In the genomic region with DNA sequence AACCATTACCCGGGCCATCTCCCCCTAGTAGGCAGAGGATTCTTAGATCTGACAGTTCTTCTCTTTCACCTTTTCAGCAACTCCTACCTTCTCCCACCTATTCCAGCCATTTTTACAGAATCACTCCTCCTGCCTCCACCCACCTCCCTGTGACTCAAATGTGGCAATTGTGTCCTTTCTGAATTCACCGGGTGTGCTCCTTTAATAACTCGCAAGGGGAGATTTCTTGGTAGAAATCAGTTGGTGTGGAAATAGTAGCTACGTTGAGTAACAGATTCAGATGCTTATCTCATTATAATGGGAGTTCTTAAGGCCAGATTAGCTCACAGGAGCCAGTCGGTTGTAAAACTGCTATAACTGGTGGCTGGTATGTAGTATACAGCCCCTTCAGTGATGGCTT, we compare ENCODE assay signal across 29 mouse cellular contexts.
A peak's percentile ranks its signal among the peaks of the same experiment; 100 is the strongest.
DNase-seq lines count a peak whose midpoint lies in the region; ATAC-seq lines count a peak whose summit lies in the region.
"Had no signal": no experiment of that assay in that cellular context is flagged by ENCODE, and none has a peak within 500 bp of the region (broad histone marks: within the 10 kb centered on the region; RNA-seq: fewer than 3 reads in every experiment).

No protein-coding gene starts in this region.

- no peak overlapping the region for H3K27ac ChIP-seq in kidney, embryonic 15.5 days
- H3K27ac ChIP-seq: forebrain, embryonic 12.5 days; hindbrain, embryonic 14.5 days; liver, embryonic 13.5 days; midbrain, embryonic 10.5 days; midbrain, embryonic 15.5 days; neural tube, embryonic 15.5 days; stomach, embryonic 15.5 days had no signal

- no peak overlapping the region for H3K4me2 ChIP-seq in kidney, embryonic 15.5 days
- H3K4me2 ChIP-seq: forebrain, embryonic 12.5 days; heart, embryonic 12.5 days; hindbrain, embryonic 14.5 days; liver, embryonic 13.5 days; midbrain, embryonic 15.5 days; neural tube, embryonic 15.5 days; stomach, embryonic 15.5 days had no signal

- H3K4me3 ChIP-seq in kidney, embryonic 15.5 days (replicated peaks): no peak overlapping the region
- H3K4me3 ChIP-seq: erythroblast, embryonic 14.5 days; forebrain, embryonic 12.5 days; heart, embryonic 12.5 days; liver, embryonic 13.5 days; midbrain, embryonic 10.5 days; midbrain, embryonic 15.5 days; neural tube, embryonic 15.5 days; stomach, embryonic 15.5 days had no signal

- no peak for ATAC-seq in CD4-positive, CD25-positive, alpha-beta regulatory T cell, adult 4 months
- no peak for ATAC-seq in kidney, embryonic 15.5 days (replicated peaks; ENCODE audit: low FRiP score)
- ATAC-seq: forebrain, postnatal 0 days; inflammation-experienced regulatory T-cells, adult 6 months; midbrain, embryonic 15.5 days had no signal

- no peaks in the 10 kb centered on the region for H3K9me3 ChIP-seq in kidney, embryonic 15.5 days (replicated peaks)
- H3K9me3 ChIP-seq: heart, embryonic 12.5 days; liver, embryonic 13.5 days; midbrain, embryonic 10.5 days; midbrain, embryonic 15.5 days; neural tube, embryonic 15.5 days; stomach, embryonic 15.5 days had no signal

- WGBS in kidney, embryonic 15.5 days: 52% methylated on average over 5 of the region's 5 CpGs

- intact Hi-C loops in left cerebral cortex, postnatal 36 days (cut with DNase I): no loop called here

- H3K36me3 ChIP-seq in kidney, embryonic 15.5 days: no peaks in the 10 kb centered on the region
- H3K36me3 ChIP-seq: forebrain, embryonic 12.5 days; heart, embryonic 12.5 days; liver, embryonic 13.5 days; midbrain, embryonic 10.5 days; midbrain, embryonic 15.5 days; neural tube, embryonic 15.5 days; stomach, embryonic 15.5 days had no signal

- peaks cover 20% of the 10 kb centered on the region for H3K4me1 ChIP-seq in kidney, embryonic 15.5 days
- H3K4me1 ChIP-seq: heart, embryonic 12.5 days; liver, embryonic 13.5 days; midbrain, embryonic 15.5 days; neural tube, embryonic 15.5 days; stomach, embryonic 15.5 days had no signal

- H3K27me3 ChIP-seq in kidney, embryonic 15.5 days: no peaks in the 10 kb centered on the region
- H3K27me3 ChIP-seq: forebrain, embryonic 12.5 days; heart, embryonic 12.5 days; liver, embryonic 13.5 days; midbrain, embryonic 15.5 days; neural tube, embryonic 15.5 days; stomach, embryonic 15.5 days had no signal

- peak; percentile 15 for DNase-seq in CD4-positive, CD25-positive, alpha-beta regulatory T cell, adult 2 months (ENCODE audit: low read depth, low spot score)
- DNase-seq in left cerebral cortex, adult 9 months (ENCODE audit: low spot score in 2 of 2): peak; percentile 8 to 18
- DNase-seq in left cerebral cortex, postnatal 36 days (ENCODE audit: low spot score in 2 of 2): no peak
- peak; percentile 28 for DNase-seq in right cerebral cortex, postnatal 25 days
- DNase-seq in right cerebral cortex, postnatal 10 days (ENCODE audit: low spot score in 2 of 2): no peak
- DNase-seq in telencephalon, adult 2 months (ENCODE audit: low read depth, low spot score): peak; percentile 24
- DNase-seq: adrenal gland, postnatal 25 days; cerebellum, adult 18-20 months; cerebellum, postnatal 14 days; forebrain, postnatal 0 days; gastrocnemius, postnatal 14 days; heart, adult 18-20 months; kidney, adult 18-20 months; liver, embryonic 13.5 days; lung, adult 18-20 months; lung, postnatal 14 days; retina, postnatal 1 day; thymus, postnatal 14 days had no signal

- H3K9ac ChIP-seq in kidney, embryonic 15.5 days: no peak overlapping the region
- H3K9ac ChIP-seq: forebrain, embryonic 12.5 days; forebrain, postnatal 0 days; heart, embryonic 12.5 days; hindbrain, embryonic 14.5 days; liver, embryonic 13.5 days; midbrain, embryonic 15.5 days; neural tube, embryonic 15.5 days; stomach, embryonic 15.5 days had no signal

Comparison
In these comparisons a context has a peak if more than half of its experiments do, and no peak if none do; other contexts are left out.
1. DNase-seq: peak in CD4-positive, CD25-positive, alpha-beta regulatory T cell, adult 2 months (single experiment), left cerebral cortex, adult 9 months (2 of 2), right cerebral cortex, postnatal 25 days (single experiment) and telencephalon, adult 2 months (single experiment); none in left cerebral cortex, postnatal 36 days (0 of 2) and right cerebral cortex, postnatal 10 days (0 of 2).